Mouse (Mus musculus) layer of hippocampus, postnatal 14 days (tissue): ENCODE measurements around the gene Lrfn2. TPM values are rescaled to one million over a fixed set of nuclear protein-coding genes. Genes with fewer than 3 reads are reported as not detected.

Experiments used
- DNase-seq, 2 experiments: peaks; one replicate each; pipeline ENCODE4 v3.0.0; 2021 to 2022; ENCODE audit warnings: low spot score in 2 of 2, mixed read lengths in 1 of 2
- total RNA-seq, 2 experiments: library from RNA; stranded (reverse); gene quantifications; 2 replicates each; pipeline ENCODE4 v1.2.3; 2021

Gene Lrfn2
- total RNA-seq, 2 experiments from 2014 or later, result 41.1 to 41.4 TPM

- DNase-seq, result no peak
Observed at GRCm38 (mm10) chr17:49031790-49032189, 99.6 kb downstream of the Lrfn2 start.

GRCm38 (mm10) chr17:49033276-49033675 lies 101.1 kb downstream of the Lrfn2 start:
- no peak for DNase-seq

- DNase-seq, result no peak
Observed at GRCm38 (mm10) chr17:49033686-49034250, 101.6 kb downstream of the Lrfn2 start.

GRCm38 (mm10) chr17:49035052-49035451 lies 102.9 kb downstream of the Lrfn2 start:
- DNase-seq, result no peak

GRCm38 (mm10) chr17:49037163-49037950 lies 105.2 kb downstream of the Lrfn2 start:
- no peak for DNase-seq

- peak; percentile 37 to 73 for DNase-seq
Observed at GRCm38 (mm10) chr17:49043806-49044640, 111.8 kb downstream of the Lrfn2 start.

- no peak for DNase-seq
Observed at GRCm38 (mm10) chr17:49047921-49048320, 115.7 kb downstream of the Lrfn2 start.

GRCm38 (mm10) chr17:49051231-49051630 lies 119.1 kb downstream of the Lrfn2 start:
- DNase-seq, result no peak

GRCm38 (mm10) chr17:49061141-49061540 lies 129.0 kb downstream of the Lrfn2 start:
- no peak for DNase-seq

GRCm38 (mm10) chr17:49063789-49064188 lies 131.6 kb downstream of the Lrfn2 start:
- peak; percentile 21 to 45 for DNase-seq

- peak; percentile 69 to 75 for DNase-seq
Observed at GRCm38 (mm10) chr17:49064526-49064925, 132.3 kb downstream of the Lrfn2 start.

- no peak for DNase-seq
Observed at GRCm38 (mm10) chr17:49065050-49065449, 132.9 kb downstream of the Lrfn2 start.

- DNase-seq, result no peak
Observed at GRCm38 (mm10) chr17:49066748-49067147, 134.6 kb downstream of the Lrfn2 start.

GRCm38 (mm10) chr17:49078168-49078567 lies 146.0 kb downstream of the Lrfn2 start:
- no peak for DNase-seq

- no peak for DNase-seq
Observed at GRCm38 (mm10) chr17:49079647-49080046, 147.5 kb downstream of the Lrfn2 start.

- DNase-seq, result peak; percentile 63 to 79
Observed at GRCm38 (mm10) chr17:49083594-49084380, 151.6 kb downstream of the Lrfn2 start.

GRCm38 (mm10) chr17:49085111-49085510 lies 152.9 kb downstream of the Lrfn2 start:
- DNase-seq, result no peak

- DNase-seq, result no peak
Observed at GRCm38 (mm10) chr17:49096781-49097544, 164.8 kb downstream of the Lrfn2 start.

- no peak for DNase-seq
Observed at GRCm38 (mm10) chr17:49111399-49111798, 179.2 kb downstream of the Lrfn2 start.

- no peak for DNase-seq
Observed at GRCm38 (mm10) chr17:49111911-49112310, 179.7 kb downstream of the Lrfn2 start.
